Mouse (Mus musculus): ENCODE measurements at regions not wholly inside any gene's neighbourhood (a gene's known extent, or its start where the extent isn't known, plus 50 kb on each side); places are given as distances from the start of the nearest gene placed in this dataset.

DNA sequence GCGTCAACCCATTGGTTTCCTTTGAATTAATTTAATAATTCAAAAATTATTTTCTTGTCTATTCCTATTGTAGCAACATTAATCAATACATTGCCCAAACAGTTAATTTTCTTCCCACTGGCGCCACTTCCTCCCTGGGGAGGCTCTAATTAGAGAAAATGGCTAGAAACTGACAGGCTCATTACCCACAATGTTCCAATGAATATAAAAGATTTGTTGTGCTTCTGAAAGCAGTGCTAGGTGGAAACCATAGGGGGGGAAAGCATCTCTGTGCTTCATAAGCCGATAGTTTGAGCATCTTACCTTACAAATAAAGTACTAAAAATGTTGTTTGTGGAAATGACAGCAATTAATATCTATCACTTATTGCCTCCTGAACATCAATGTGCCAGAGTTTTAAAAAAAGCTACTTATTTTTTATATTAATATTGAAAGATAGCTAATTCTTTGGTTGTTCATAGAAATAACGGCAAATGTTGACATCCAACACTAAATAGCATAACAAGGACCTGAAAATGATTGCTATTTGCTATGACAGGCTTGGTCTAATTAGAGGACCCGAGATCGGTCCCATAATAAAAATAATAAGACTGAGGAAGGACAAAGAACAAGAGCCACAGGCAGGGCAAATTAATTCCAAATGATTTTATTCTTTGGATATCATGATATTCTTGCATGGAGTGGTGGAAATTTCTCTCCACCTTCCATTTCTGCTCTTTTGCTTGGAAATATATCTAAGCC lies 259.0 kb upstream of the Gm5415 start:
- no peak for TF ChIP-seq ZC3H11A (IDR thresholded peaks at IDR 0.05; ENCODE audit: low read depth, low read length)
- TF ChIP-seq MYB (IDR thresholded peaks at IDR 0.05; ENCODE audit: low read depth, low read length) = no peak
- TF ChIP-seq CTCF (IDR thresholded peaks at IDR 0.05 in 2 of 3, conservative IDR thresholded peaks at IDR 0.05 in 1 of 3; ENCODE audit: control insufficient read depth in 1 of 3, insufficient read depth in 1 of 3, low read depth in 2 of 3, low read length in 3 of 3, poor library complexity in 1 of 3, severe bottlenecking in 1 of 3) = no peak
- TF ChIP-seq POLR2A (IDR thresholded peaks at IDR 0.05; ENCODE audit: control insufficient read depth in 1 of 2, insufficient read depth in 1 of 2, low read depth in 1 of 2, low read length in 2 of 2, poor library complexity in 1 of 2) = no peak
- TF ChIP-seq MAX (IDR thresholded peaks at IDR 0.05; ENCODE audit: low read length) = no peak
- TF ChIP-seq KAT2A (conservative IDR thresholded peaks at IDR 0.05; ENCODE audit: low read depth, low read length) = no peak
- no peak for TF ChIP-seq RAD21 (IDR thresholded peaks at IDR 0.05; ENCODE audit: low read depth, low read length)
- no peak for TF ChIP-seq POLR2AphosphoS2 (IDR thresholded peaks at IDR 0.05; ENCODE audit: low read length)
- no peak for TF ChIP-seq USF1 (IDR thresholded peaks at IDR 0.05; ENCODE audit: low read depth, low read length)
- TF ChIP-seq EP300 (IDR thresholded peaks at IDR 0.05; ENCODE audit: low read depth in 1 of 2, low read length in 2 of 2) = no peak
- no peak for TF ChIP-seq GATA1 (IDR thresholded peaks at IDR 0.05; ENCODE audit: low read depth, low read length)
